Mouse (Mus musculus): Measurements from ENCODE around the gene Mab21l2. TPM values are rescaled to one million over a fixed set of nuclear protein-coding genes. Genes with fewer than 3 reads are reported as not detected.

Gene Mab21l2
- polyA plus RNA-seq (2016; fragmentation: Nextera tagmentation; extraction: Ambion mirVana) = 222 and 302 TPM in 2 replicates

- WGBS = under 1% methylated on average over 25 of the region's 25 CpGs
- no peaks in the 10 kb centered on the region for H3K36me3 ChIP-seq
- peak within 1 kb of the TSS; percentile 67 for H3K4me2 ChIP-seq (replicated peaks)
- H3K9me3 ChIP-seq (replicated peaks) = no peaks in the 10 kb centered on the region
- peaks cover 11% of the 10 kb centered on the region for H3K27me3 ChIP-seq
- H3K4me1 ChIP-seq = peaks cover 22% of the 10 kb centered on the region
- H3K9ac ChIP-seq = peak within 1 kb of the TSS; percentile 89
- H3K27ac ChIP-seq = peak within 1 kb of the TSS; percentile 97
- H3K4me3 ChIP-seq = peak within 1 kb of the TSS; percentile 62
- ATAC-seq (ENCODE audit: low FRiP score) = peak; percentile 91
These were observed at the start of gene Mab21l2 for GRCm38 (mm10) chr3:86548091-86549015. TSS of gene Mab21l2 (minus strand) at chr3:86548629.

- no peak overlapping the region for H3K4me3 ChIP-seq
- H3K4me2 ChIP-seq (replicated peaks) = no peak overlapping the region
- no peaks in the 10 kb centered on the region for H3K27me3 ChIP-seq
- H3K9ac ChIP-seq = no peak overlapping the region
- no peak for ATAC-seq (ENCODE audit: low FRiP score)
- no peaks in the 10 kb centered on the region for H3K4me1 ChIP-seq
- no peak overlapping the region for H3K27ac ChIP-seq
- no peaks in the 10 kb centered on the region for H3K36me3 ChIP-seq
- no peaks in the 10 kb centered on the region for H3K9me3 ChIP-seq (replicated peaks)
These were observed 26.9 kb upstream of the Mab21l2 start for GRCm38 (mm10) chr3:86575312-86575711.

GRCm38 (mm10) chr3:86572519-86573244 is 24.3 kb upstream of the Mab21l2 start:
- Histone ChIP-seq H3K9ac (no peak overlapping the region), H3K36me3 (no peaks in the 10 kb centered on the region), H3K9me3 (replicated peaks) (no peaks in the 10 kb centered on the region), H3K4me3 (no peak overlapping the region), H3K4me2 (replicated peaks) (no peak overlapping the region), H3K4me1 (no peaks in the 10 kb centered on the region), H3K27ac (no peak overlapping the region), H3K27me3 (no peaks in the 10 kb centered on the region)
- ATAC-seq (ENCODE audit: low FRiP score) = no peak
- 51% methylated on average over 3 of the region's 3 CpGs for WGBS

GRCm38 (mm10) chr3:86571518-86571917 is 23.1 kb upstream of the Mab21l2 start:
- Histone ChIP-seq H3K9me3 (replicated peaks) (no peaks in the 10 kb centered on the region), H3K27me3 (no peaks in the 10 kb centered on the region), H3K4me1 (no peaks in the 10 kb centered on the region), H3K36me3 (no peaks in the 10 kb centered on the region), H3K4me3 (no peak overlapping the region), H3K9ac (no peak overlapping the region), H3K27ac (no peak overlapping the region), H3K4me2 (replicated peaks) (no peak overlapping the region)
- no peak for ATAC-seq (ENCODE audit: low FRiP score)
- WGBS = 45% methylated on average over 4 of the region's 4 CpGs

GRCm38 (mm10) chr3:86567312-86567711 is 18.9 kb upstream of the Mab21l2 start:
- Histone ChIP-seq H3K27me3 (no peaks in the 10 kb centered on the region), H3K27ac (no peak overlapping the region), H3K4me3 (no peak overlapping the region), H3K9ac (no peak overlapping the region), H3K4me1 (no peaks in the 10 kb centered on the region), H3K9me3 (replicated peaks) (no peaks in the 10 kb centered on the region), H3K36me3 (no peaks in the 10 kb centered on the region), H3K4me2 (replicated peaks) (no peak overlapping the region)
- no peak for ATAC-seq (ENCODE audit: low FRiP score)
- WGBS = 76% methylated on average over 4 of the region's 4 CpGs

GRCm38 (mm10) chr3:86561396-86561795 is 13.0 kb upstream of the Mab21l2 start:
- Histone ChIP-seq H3K27ac (no peak overlapping the region), H3K4me2 (replicated peaks) (no peak overlapping the region), H3K9me3 (replicated peaks) (no peaks in the 10 kb centered on the region), H3K4me1 (peaks cover 3% of the 10 kb centered on the region), H3K27me3 (no peaks in the 10 kb centered on the region), H3K9ac (no peak overlapping the region), H3K36me3 (no peaks in the 10 kb centered on the region), H3K4me3 (no peak overlapping the region)
- ATAC-seq (ENCODE audit: low FRiP score) = no peak
- 91% methylated on average over 1 of the region's 1 CpGs for WGBS

GRCm38 (mm10) chr3:86561023-86561344 is 12.6 kb upstream of the Mab21l2 start:
- peaks cover 3% of the 10 kb centered on the region for H3K4me1 ChIP-seq
- H3K9ac ChIP-seq = no peak overlapping the region
- H3K36me3 ChIP-seq = no peaks in the 10 kb centered on the region
- H3K9me3 ChIP-seq (replicated peaks) = no peaks in the 10 kb centered on the region
- 95% methylated on average over 1 of the region's 1 CpGs for WGBS
- ATAC-seq (ENCODE audit: low FRiP score) = no peak
- H3K27me3 ChIP-seq = no peaks in the 10 kb centered on the region
- no peak overlapping the region for H3K4me3 ChIP-seq
- peak overlapping the region; percentile 32; the same call in 1 of the 2 replicates for H3K27ac ChIP-seq
- no peak overlapping the region for H3K4me2 ChIP-seq (replicated peaks)

- Histone ChIP-seq H3K4me1 (peaks cover 3% of the 10 kb centered on the region), H3K36me3 (no peaks in the 10 kb centered on the region), H3K4me2 (replicated peaks) (no peak overlapping the region), H3K9ac (no peak overlapping the region), H3K27me3 (no peaks in the 10 kb centered on the region), H3K27ac (peak overlapping the region; percentile 73; the same call in 1 of the 2 replicates), H3K9me3 (replicated peaks) (no peaks in the 10 kb centered on the region), H3K4me3 (no peak overlapping the region)
- ATAC-seq (ENCODE audit: low FRiP score) = peak; percentile 85
- WGBS = 72% methylated on average over 4 of the region's 4 CpGs
These were observed 12.0 kb upstream of the Mab21l2 start for GRCm38 (mm10) chr3:86560281-86561022.

GRCm38 (mm10) chr3:86559635-86560034 is 11.2 kb upstream of the Mab21l2 start:
- Histone ChIP-seq H3K4me1 (peaks cover 3% of the 10 kb centered on the region), H3K4me3 (no peak overlapping the region), H3K36me3 (no peaks in the 10 kb centered on the region), H3K27ac (peak overlapping the region; percentile 73), H3K9me3 (replicated peaks) (no peaks in the 10 kb centered on the region), H3K4me2 (replicated peaks) (no peak overlapping the region), H3K9ac (no peak overlapping the region), H3K27me3 (no peaks in the 10 kb centered on the region)
- 72% methylated on average over 4 of the region's 4 CpGs for WGBS
- ATAC-seq (ENCODE audit: low FRiP score) = no peak

- Histone ChIP-seq H3K4me1 (peaks cover 3% of the 10 kb centered on the region), H3K27me3 (no peaks in the 10 kb centered on the region), H3K36me3 (no peaks in the 10 kb centered on the region), H3K9ac (no peak overlapping the region), H3K9me3 (replicated peaks) (no peaks in the 10 kb centered on the region), H3K27ac (peak overlapping the region; percentile 73; the same call in 1 of the 2 replicates), H3K4me2 (replicated peaks) (no peak overlapping the region), H3K4me3 (no peak overlapping the region)
- 32% methylated on average over 1 of the region's 1 CpGs for WGBS
- no peak for ATAC-seq (ENCODE audit: low FRiP score)
These were observed 10.5 kb upstream of the Mab21l2 start for GRCm38 (mm10) chr3:86558976-86559375.

- Histone ChIP-seq H3K4me2 (replicated peaks) (peak overlapping the region; percentile 17; the same call in 1 of the 2 replicates), H3K9me3 (replicated peaks) (no peaks in the 10 kb centered on the region), H3K4me3 (no peak overlapping the region), H3K27ac (peak overlapping the region; percentile 62; the same call in 1 of the 2 replicates), H3K36me3 (no peaks in the 10 kb centered on the region), H3K27me3 (peaks cover 11% of the 10 kb centered on the region), H3K9ac (no peak overlapping the region), H3K4me1 (peaks cover 19% of the 10 kb centered on the region)
- WGBS = 44% methylated on average over 5 of the region's 5 CpGs
- no peak for ATAC-seq (ENCODE audit: low FRiP score)
These were observed 3.7 kb upstream of the Mab21l2 start for GRCm38 (mm10) chr3:86552170-86552569.

Measured in hindbrain, embryonic 12.5 days (tissue).